Mouse (Mus musculus): ENCODE results near the gene Arhgap27.
"Not testable (repeated sequence)": the region's sequence is repeated elsewhere in the genome, so short reads cannot be mapped to it uniquely, and the experiment has no call there.

Gene Arhgap27

GRCm38 (mm10) chr11:103332890-103333651, 30.4 kb downstream of the Arhgap27 start:
- DNase-seq (ENCODE audit: extremely low spot score), result no peak

GRCm38 (mm10) chr11:103332186-103332889, 31.2 kb downstream of the Arhgap27 start:
- peak; percentile 87 for DNase-seq (ENCODE audit: extremely low spot score)

- DNase-seq (ENCODE audit: extremely low spot score), result no peak
Observed at GRCm38 (mm10) chr11:103331502-103332185, 31.8 kb downstream of the Arhgap27 start.

- DNase-seq (ENCODE audit: extremely low spot score), result no peak
Observed at GRCm38 (mm10) chr11:103330651-103331319, 32.7 kb downstream of the Arhgap27 start.

- peak; percentile 74 for DNase-seq (ENCODE audit: extremely low spot score)
Observed at GRCm38 (mm10) chr11:103326950-103327349, 36.5 kb downstream of the Arhgap27 start.

GRCm38 (mm10) chr11:103325172-103325571, 38.3 kb downstream of the Arhgap27 start:
- peak; percentile 62 for DNase-seq (ENCODE audit: extremely low spot score)

- no peak for DNase-seq (ENCODE audit: extremely low spot score)
Observed at GRCm38 (mm10) chr11:103324723-103325122, 38.8 kb downstream of the Arhgap27 start.

GRCm38 (mm10) chr11:103322832-103323231, 40.7 kb downstream of the Arhgap27 start:
- DNase-seq (ENCODE audit: extremely low spot score), result not testable (repeated sequence)

- DNase-seq (ENCODE audit: extremely low spot score), result no peak
Observed at GRCm38 (mm10) chr11:103320646-103321045, 42.8 kb downstream of the Arhgap27 start.

GRCm38 (mm10) chr11:103320196-103320595, 43.3 kb downstream of the Arhgap27 start:
- no peak for DNase-seq (ENCODE audit: extremely low spot score)

- DNase-seq (ENCODE audit: extremely low spot score), result no peak
Observed at GRCm38 (mm10) chr11:103318042-103318441, 45.5 kb downstream of the Arhgap27 start.

- DNase-seq (ENCODE audit: extremely low spot score), result no peak
Observed at GRCm38 (mm10) chr11:103315379-103315778, 48.1 kb downstream of the Arhgap27 start.

- DNase-seq (ENCODE audit: extremely low spot score), result no peak
Observed at GRCm38 (mm10) chr11:103314736-103315374, 48.6 kb downstream of the Arhgap27 start.

GRCm38 (mm10) chr11:103313542-103313941, 50.0 kb downstream of the Arhgap27 start:
- DNase-seq (ENCODE audit: extremely low spot score), result no peak

GRCm38 (mm10) chr11:103312655-103313255, 50.7 kb downstream of the Arhgap27 start:
- DNase-seq (ENCODE audit: extremely low spot score), result peak; percentile 8

GRCm38 (mm10) chr11:103311960-103312611, 51.4 kb downstream of the Arhgap27 start:
- DNase-seq (ENCODE audit: extremely low spot score), result peak; percentile 56

- no peak for DNase-seq (ENCODE audit: extremely low spot score)
Observed at GRCm38 (mm10) chr11:103309956-103310574, 53.4 kb downstream of the Arhgap27 start.

- no peak for DNase-seq (ENCODE audit: extremely low spot score)
Observed at GRCm38 (mm10) chr11:103307910-103308309, 55.6 kb downstream of the Arhgap27 start.

- DNase-seq (ENCODE audit: extremely low spot score), result no peak
Observed at GRCm38 (mm10) chr11:103304525-103304924, 59.0 kb downstream of the Arhgap27 start.

- DNase-seq (ENCODE audit: extremely low spot score), result no peak
Observed at GRCm38 (mm10) chr11:103294772-103295171, 68.7 kb downstream of the Arhgap27 start.
